In the genomic region with DNA sequence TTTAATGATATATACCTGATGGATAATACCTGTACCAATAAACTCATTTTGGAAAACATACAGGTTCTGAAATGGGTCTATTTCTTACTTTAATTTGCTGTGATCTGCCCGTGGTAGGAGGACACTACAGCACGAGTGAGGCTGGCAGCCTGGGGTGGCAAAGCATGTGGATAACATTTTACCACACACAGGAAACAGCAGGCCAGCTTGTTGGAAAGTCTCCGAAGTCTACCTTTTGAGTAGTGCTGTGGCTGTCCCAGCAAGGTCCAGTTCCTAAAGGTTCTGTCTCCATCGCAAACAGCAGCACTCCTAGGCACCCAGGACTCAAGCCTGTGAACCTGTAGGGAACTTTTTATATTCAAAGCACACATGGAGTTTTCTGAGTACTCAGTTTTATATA, we compare ENCODE assay signal across 31 mouse cellular contexts.
"Had no signal": no experiment of that assay in that cellular context is flagged by ENCODE, and none has a peak within 500 bp of the region (broad histone marks: within the 10 kb centered on the region; RNA-seq: fewer than 3 reads in every experiment).

No protein-coding gene starts in this region.

- H3K4me3 ChIP-seq: limb, embryonic 12.5 days; limb, embryonic 13.5 days; limb, embryonic 15.5 days; liver, embryonic 13.5 days; liver, embryonic 15.5 days; lung, embryonic 15.5 days; megakaryocyte, embryonic 14.5 days; midbrain, embryonic 10.5 days; midbrain, embryonic 12.5 days; midbrain, embryonic 13.5 days; midbrain, embryonic 15.5 days; myocyte; neural tube, embryonic 12.5 days; neural tube, embryonic 13.5 days had no signal

- H3K4me1 ChIP-seq: liver, embryonic 13.5 days; liver, embryonic 15.5 days; lung, embryonic 15.5 days; midbrain, embryonic 10.5 days; neural tube, embryonic 12.5 days had no signal

- H3K9me3 ChIP-seq: limb, embryonic 12.5 days; limb, embryonic 13.5 days; limb, embryonic 15.5 days; liver, embryonic 13.5 days; liver, embryonic 15.5 days; lung, embryonic 15.5 days; megakaryocyte, embryonic 14.5 days; midbrain, embryonic 10.5 days; midbrain, embryonic 12.5 days; midbrain, embryonic 13.5 days; midbrain, embryonic 15.5 days; neural tube, embryonic 12.5 days; neural tube, embryonic 13.5 days had no signal

- H3K9ac ChIP-seq: limb, embryonic 12.5 days; limb, embryonic 13.5 days; limb, embryonic 15.5 days; liver, embryonic 13.5 days; liver, embryonic 14.5 days; liver, embryonic 15.5 days; liver, postnatal 0 days; lung, embryonic 14.5 days; lung, embryonic 15.5 days; midbrain, embryonic 12.5 days; midbrain, embryonic 13.5 days; midbrain, embryonic 15.5 days; neural tube, embryonic 12.5 days; neural tube, embryonic 13.5 days had no signal

- H3K27me3 ChIP-seq: limb, embryonic 12.5 days; limb, embryonic 13.5 days; limb, embryonic 15.5 days; liver, embryonic 13.5 days; liver, embryonic 15.5 days; lung, embryonic 15.5 days; megakaryocyte, embryonic 14.5 days; midbrain, embryonic 12.5 days; midbrain, embryonic 13.5 days; midbrain, embryonic 15.5 days; neural tube, embryonic 12.5 days; neural tube, embryonic 13.5 days had no signal

- DNase-seq: left cerebral cortex, postnatal 4 days; liver; liver, embryonic 13.5 days; liver, postnatal 0 days; lung, adult 18-20 months; lung, adult 2 months; lung, embryonic 14.5 days; lung, postnatal 10 days; lung, postnatal 14 days; lung, postnatal 36 days; lung, postnatal 4 days; midbrain, embryonic 14.5 days had no signal

- H3K36me3 ChIP-seq: limb, embryonic 12.5 days; limb, embryonic 13.5 days; limb, embryonic 15.5 days; liver, embryonic 13.5 days; liver, embryonic 15.5 days; lung, embryonic 15.5 days; midbrain, embryonic 10.5 days; midbrain, embryonic 12.5 days; midbrain, embryonic 13.5 days; midbrain, embryonic 15.5 days; neural tube, embryonic 12.5 days; neural tube, embryonic 13.5 days had no signal

- ATAC-seq: liver, postnatal 0 days; lung, postnatal 0 days; midbrain, embryonic 13.5 days; midbrain, embryonic 15.5 days; midbrain, embryonic 16.5 days had no signal

- H3K27ac ChIP-seq: limb, embryonic 12.5 days; limb, embryonic 13.5 days; limb, embryonic 15.5 days; liver, embryonic 13.5 days; liver, embryonic 14.5 days; liver, embryonic 15.5 days; lung, embryonic 15.5 days; macrophage; midbrain, embryonic 10.5 days; midbrain, embryonic 12.5 days; midbrain, embryonic 13.5 days; midbrain, embryonic 15.5 days; neural tube, embryonic 12.5 days; neural tube, embryonic 13.5 days had no signal

- H3K4me2 ChIP-seq: limb, embryonic 12.5 days; limb, embryonic 13.5 days; limb, embryonic 15.5 days; liver, embryonic 11.5 days; liver, embryonic 13.5 days; liver, embryonic 15.5 days; lung, embryonic 14.5 days; lung, embryonic 15.5 days; midbrain, embryonic 11.5 days; midbrain, embryonic 12.5 days; midbrain, embryonic 13.5 days; midbrain, embryonic 15.5 days; neural tube, embryonic 12.5 days; neural tube, embryonic 13.5 days had no signal
